Mouse (Mus musculus): ENCODE data around the gene Lonp1.

- TF ChIP-seq POLR2A (IDR thresholded peaks at IDR 0.05; ENCODE audit: control insufficient read depth, low read depth, low read length) (no peak), CTCF (IDR thresholded peaks at IDR 0.05; ENCODE audit: control insufficient read depth, insufficient read depth, insufficient replicate concordance, low read depth, low read length) (no peak)
Observed at GRCm38 (mm10) chr17:56566293-56566692, 60.4 kb downstream of the Lonp1 start.
